In the genomic region with DNA sequence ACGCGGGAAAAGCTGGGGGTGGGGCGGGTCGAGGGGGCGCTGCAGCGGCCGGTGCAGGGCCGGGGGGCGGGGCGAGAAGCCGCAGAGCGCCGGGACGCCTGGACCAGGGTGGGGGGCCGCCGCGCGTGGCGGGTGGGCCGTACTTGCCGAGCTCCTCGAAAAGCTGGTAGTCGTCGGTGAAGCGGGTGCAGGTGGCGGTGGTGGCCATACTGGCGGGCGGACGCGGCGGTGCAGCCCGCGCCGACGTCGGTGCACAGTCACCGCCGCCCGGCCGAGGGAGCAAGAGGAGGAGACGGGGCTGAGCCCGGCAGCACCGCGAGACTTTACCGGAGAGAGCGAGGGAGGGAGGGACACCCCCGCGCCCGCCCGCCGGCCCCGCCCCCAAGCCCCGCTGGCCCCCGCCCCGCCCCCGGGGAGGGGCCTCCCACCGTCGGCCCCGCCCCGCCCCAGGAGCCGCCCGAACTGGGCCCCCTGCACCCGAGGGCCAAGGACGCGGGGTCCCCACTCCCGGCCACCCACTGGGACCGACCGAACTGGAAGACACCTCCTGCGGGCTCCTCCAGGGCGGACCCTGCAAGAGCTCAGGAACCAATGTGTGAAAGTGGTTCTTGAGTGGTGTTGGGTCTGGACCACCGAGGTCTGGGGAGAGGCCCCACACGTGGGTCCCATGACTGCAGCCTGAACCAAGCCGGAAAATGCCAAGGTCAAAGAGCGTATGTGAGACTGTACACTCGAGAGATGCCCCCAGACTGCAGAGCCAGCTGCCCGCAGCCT, we compare ENCODE assay signal across 8 mouse cellular contexts. TPM values are rescaled to one million over a fixed set of nuclear protein-coding genes. Genes with fewer than 3 reads are reported as not detected.
DNase-seq lines count a peak whose midpoint lies in the region; ATAC-seq and TF ChIP-seq lines count a peak whose summit lies in the region.

Gene Camk2g, minus strand, starts transcription at position 331 of the 774 bp plus-strand sequence.

- H3K27me3 ChIP-seq in forebrain, embryonic 12.5 days, result 0 out of 2 replicates have a peak, but pooled peaks cover 6% of the 10 kb centered on the region
- no peaks in the 10 kb centered on the region for H3K27me3 ChIP-seq in lung, postnatal 0 days (replicated peaks; ENCODE audit: insufficient read depth, low read length)

- WGBS in forebrain, embryonic 12.5 days, result under 1% methylated on average over 39 of the region's 76 CpGs
- WGBS in lung, postnatal 0 days, result 1% methylated on average over 38 of the region's 76 CpGs

- peak; percentile 88 for ATAC-seq in forebrain, embryonic 12.5 days (ENCODE audit: low FRiP score)
- ATAC-seq in lung, postnatal 0 days, result peak; percentile 95

- H3K27ac ChIP-seq in forebrain, embryonic 12.5 days, result peak within 1 kb of the TSS; percentile 84
- H3K27ac ChIP-seq in lung, postnatal 0 days (ENCODE audit: low read length), result peak within 1 kb of the TSS; percentile 59

- H3K36me3 ChIP-seq in forebrain, embryonic 12.5 days (replicated peaks), result peaks cover 27% of the 10 kb centered on the region
- 0 out of 2 replicates have a peak, but pooled peaks cover 7% of the 10 kb centered on the region for H3K36me3 ChIP-seq in lung, postnatal 0 days (ENCODE audit: insufficient read depth, low read length)

- peak within 1 kb of the TSS; percentile 90 for H3K9ac ChIP-seq in forebrain, embryonic 12.5 days
- peak within 1 kb of the TSS; percentile 50 for H3K9ac ChIP-seq in lung, postnatal 0 days (replicated peaks; ENCODE audit: low read depth)

- DNase-seq in ES-CJ7 (ENCODE audit: low read depth, low spot score), result peak; percentile 81
- DNase-seq in c-Kit-positive CD71-positive TER-119-negative erythroid progenitor cells, embryonic 14.5 days (ENCODE audit: low read depth), result peak; percentile 69
- peak; percentile 87 for DNase-seq in heart, postnatal 14 days
- peak in 1 of 2 experiments; percentile 71 for DNase-seq in layer of hippocampus, adult 18-20 months (ENCODE audit: low spot score in 2 of 2)
- peak; percentile 96 for DNase-seq in lung, postnatal 0 days (ENCODE audit: low spot score)
- DNase-seq in ovary, postnatal 10 days (ENCODE audit: low spot score), result peak; percentile 61
- peak; percentile 77 to 81 for DNase-seq in thymus, postnatal 10 days (ENCODE audit: low spot score in 2 of 2)

- peaks cover 45% of the 10 kb centered on the region for H3K4me1 ChIP-seq in forebrain, embryonic 12.5 days
- peaks cover 6% of the 10 kb centered on the region; the same call in 1 of the 2 replicates for H3K4me1 ChIP-seq in lung, postnatal 0 days (ENCODE audit: insufficient read depth, low read depth, low read length)

- peak within 1 kb of the TSS; percentile 92 for H3K4me3 ChIP-seq in forebrain, embryonic 12.5 days (replicated peaks)
- peak within 1 kb of the TSS; percentile 80 for H3K4me3 ChIP-seq in lung, postnatal 0 days (ENCODE audit: low read depth, low read length)

- peak within 1 kb of the TSS; percentile 78 for H3K4me2 ChIP-seq in forebrain, embryonic 12.5 days
- H3K4me2 ChIP-seq in lung, postnatal 0 days (replicated peaks; ENCODE audit: low read depth, low read length), result peak within 1 kb of the TSS; percentile 99

- TF ChIP-seq CTCF in lung, postnatal 0 days (IDR thresholded peaks at IDR 0.05), result peak; percentile 39

- no peak for TF ChIP-seq EP300 in lung, postnatal 0 days (IDR thresholded peaks at IDR 0.05)

- intact Hi-C loops in heart, postnatal 14 days (cut with DNase I), result no loop called here

- no peaks in the 10 kb centered on the region for H3K9me3 ChIP-seq in forebrain, embryonic 12.5 days
- H3K9me3 ChIP-seq in lung, postnatal 0 days (ENCODE audit: low read length), result no peaks in the 10 kb centered on the region

RNA-seq across cellular contexts. Expression of gene Camk2g, which starts in this region (rescaled TPM):
- 54.1 and 60.4 TPM in 2 replicates for polyA plus RNA-seq in forebrain, embryonic 12.5 days (2016; fragmentation: Nextera tagmentation; extraction: Ambion mirVana)
- 10 to 100 TPM; 40.8 to 42.3 TPM for total RNA-seq in heart, postnatal 14 days (2021)
- total RNA-seq in layer of hippocampus, adult 18-20 months (2021), result 100 to 1,000 TPM; 225 to 233 TPM
- polyA plus RNA-seq in lung, postnatal 0 days (2015; fragmentation: Nextera tagmentation; extraction: Ambion mirVana), result 36.6 and 40.2 TPM in 2 replicates

Comparison
In these comparisons a context has a peak if more than half of its experiments do, and no peak if none do; other contexts are left out.
1. RNA of gene Camk2g (total RNA-seq): 225 to 233 TPM in layer of hippocampus, adult 18-20 months; 40.8 to 42.3 TPM in heart, postnatal 14 days; every median in the first group is over 4 times any median in the second.